Mouse (Mus musculus): ENCODE measurements around the gene Gpalpp1.
A peak's percentile ranks its signal among the peaks of the same experiment; 100 is the strongest.

Gpalpp1 gene

GRCm38 (mm10) chr14:76110396-76111221 is at the start of gene Gpalpp1, which contains the start of gene Nufip1:
TSS of gene Gpalpp1 (minus strand) at chr14:76110760.
TSS of gene Nufip1 (plus strand) at chr14:76110891.
- DNase-seq (ENCODE audit: low read depth), result peak; percentile 94

GRCm38 (mm10) chr14:76158192-76158785 is 47.7 kb upstream of the Gpalpp1 start:
- DNase-seq (ENCODE audit: low read depth), result no peak

GRCm38 (mm10) chr14:76153828-76154227 is 43.3 kb upstream of the Gpalpp1 start:
- no peak for DNase-seq (ENCODE audit: low read depth)

GRCm38 (mm10) chr14:76153003-76153675 is 42.6 kb upstream of the Gpalpp1 start:
- DNase-seq (ENCODE audit: low read depth), result peak; percentile 58

GRCm38 (mm10) chr14:76152162-76153002 is 41.8 kb upstream of the Gpalpp1 start:
- peak; percentile 95 for DNase-seq (ENCODE audit: low read depth)

GRCm38 (mm10) chr14:76151820-76152161 is 41.2 kb upstream of the Gpalpp1 start:
- DNase-seq (ENCODE audit: low read depth), result no peak

GRCm38 (mm10) chr14:76151011-76151410 is 40.5 kb upstream of the Gpalpp1 start:
- DNase-seq (ENCODE audit: low read depth), result no peak

GRCm38 (mm10) chr14:76150499-76150898 is 39.9 kb upstream of the Gpalpp1 start:
- DNase-seq (ENCODE audit: low read depth), result no peak

- peak; percentile 97 for DNase-seq (ENCODE audit: low read depth)
Observed at GRCm38 (mm10) chr14:76149531-76150179, 39.1 kb upstream of the Gpalpp1 start.

- no peak for DNase-seq (ENCODE audit: low read depth)
Observed at GRCm38 (mm10) chr14:76148294-76148693, 37.7 kb upstream of the Gpalpp1 start.

- peak; percentile 24 for DNase-seq (ENCODE audit: low read depth)
Observed at GRCm38 (mm10) chr14:76147061-76147460, 36.5 kb upstream of the Gpalpp1 start.

GRCm38 (mm10) chr14:76145868-76146267 is 35.3 kb upstream of the Gpalpp1 start:
- DNase-seq (ENCODE audit: low read depth), result no peak

GRCm38 (mm10) chr14:76145248-76145647 is 34.7 kb upstream of the Gpalpp1 start:
- no peak for DNase-seq (ENCODE audit: low read depth)

GRCm38 (mm10) chr14:76134975-76135374 is 24.4 kb upstream of the Gpalpp1 start:
- DNase-seq (ENCODE audit: low read depth), result no peak

- no peak for DNase-seq (ENCODE audit: low read depth)
Observed at GRCm38 (mm10) chr14:76128174-76128573, 17.6 kb upstream of the Gpalpp1 start.

- no peak for DNase-seq (ENCODE audit: low read depth)
Observed at GRCm38 (mm10) chr14:76127311-76127710, 16.8 kb upstream of the Gpalpp1 start.

GRCm38 (mm10) chr14:76122663-76123058 is 12.1 kb upstream of the Gpalpp1 start:
- no peak for DNase-seq (ENCODE audit: low read depth)

- DNase-seq (ENCODE audit: low read depth), result peak; percentile 78
Observed at GRCm38 (mm10) chr14:76121901-76122662, 11.5 kb upstream of the Gpalpp1 start.

- DNase-seq (ENCODE audit: low read depth), result no peak
Observed at GRCm38 (mm10) chr14:76120472-76120871, 9.9 kb upstream of the Gpalpp1 start.

- DNase-seq (ENCODE audit: low read depth), result peak; percentile 57
Observed at GRCm38 (mm10) chr14:76118963-76119362, 8.4 kb upstream of the Gpalpp1 start.

GRCm38 (mm10) chr14:76115744-76116143 is 5.2 kb upstream of the Gpalpp1 start:
- no peak for DNase-seq (ENCODE audit: low read depth)

Data from NIH3T3 (cell line).